Mouse (Mus musculus) skeletal muscle tissue, adult 2 months (tissue): ENCODE measurements around the gene Mcrip2.
A peak's percentile ranks its signal among the peaks of the same experiment; 100 is the strongest.

Experiments
- DNase-seq: peaks from one replicate; pipeline ENCODE4 v3.0.0-alpha.2; 2012; ENCODE audit warnings: low read depth, low spot score

Gene Mcrip2

DNA sequence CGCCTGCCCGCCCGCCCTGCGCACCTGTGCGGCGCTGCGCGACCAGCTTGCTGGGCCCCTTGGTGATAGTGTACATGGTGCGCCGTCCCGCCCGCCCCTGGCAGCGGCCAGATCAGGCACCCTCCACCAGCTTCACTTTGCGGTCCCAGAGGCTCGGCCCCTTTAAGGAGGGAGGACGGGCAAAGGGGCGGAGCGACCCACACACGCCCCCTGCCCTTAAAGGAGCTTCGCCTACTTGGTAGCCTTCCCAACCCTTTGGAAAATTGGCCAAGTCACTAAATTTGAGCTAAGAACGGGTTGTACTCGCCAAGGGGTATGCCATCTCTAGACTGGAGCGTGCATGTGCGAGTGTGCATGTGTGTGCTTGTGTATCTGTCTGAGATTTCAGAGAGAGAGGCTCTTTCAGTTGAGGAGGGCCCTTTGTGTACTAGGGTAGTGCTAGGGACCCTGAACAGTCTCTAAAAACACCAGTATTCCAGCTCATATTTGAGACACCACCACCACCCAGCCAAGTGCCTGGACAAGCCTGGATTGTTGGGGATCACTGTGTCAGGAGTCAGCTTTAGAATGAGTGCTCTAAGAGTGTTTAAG is at the start of gene Mcrip2:
Gene Mcrip2 (minus strand): TSS at position 164 of the 591 bp plus-strand sequence.
- DNase-seq: peak; percentile 89

DNA sequence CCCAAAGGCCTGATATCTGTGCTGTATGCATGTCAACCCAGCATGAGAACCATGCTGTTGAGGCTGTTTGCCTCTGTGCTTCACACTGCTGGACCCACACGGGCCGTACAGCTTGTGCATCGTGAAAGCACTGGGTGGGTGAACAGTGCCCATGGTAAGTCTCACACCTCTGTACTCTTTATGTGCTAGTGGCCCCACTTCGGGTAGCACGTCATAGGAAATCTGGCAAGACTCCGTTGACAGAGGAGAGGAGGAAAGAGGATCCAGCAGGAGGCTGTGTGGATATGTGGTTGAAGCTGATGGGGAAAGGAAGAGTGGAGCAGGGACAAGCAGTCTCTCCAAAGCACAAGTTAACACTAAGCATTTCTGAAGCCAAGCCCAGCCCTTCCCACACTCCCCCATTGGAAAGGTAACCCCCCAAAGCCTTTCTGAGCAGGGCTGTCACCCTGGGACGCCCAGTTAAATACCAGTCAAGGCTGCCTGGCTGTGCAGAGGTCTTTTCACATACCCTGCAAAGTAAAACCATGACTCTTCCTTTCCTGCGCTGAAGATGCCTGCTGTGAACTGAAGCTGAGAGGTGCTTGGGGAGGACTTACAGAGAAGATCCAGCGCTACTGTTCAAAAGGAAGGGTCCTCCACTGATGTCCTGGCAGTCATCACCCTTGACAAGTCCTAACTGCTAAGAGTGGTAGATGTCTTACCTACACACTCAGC is 49.6 kb upstream of the Mcrip2 start:
- no peak for DNase-seq

DNA sequence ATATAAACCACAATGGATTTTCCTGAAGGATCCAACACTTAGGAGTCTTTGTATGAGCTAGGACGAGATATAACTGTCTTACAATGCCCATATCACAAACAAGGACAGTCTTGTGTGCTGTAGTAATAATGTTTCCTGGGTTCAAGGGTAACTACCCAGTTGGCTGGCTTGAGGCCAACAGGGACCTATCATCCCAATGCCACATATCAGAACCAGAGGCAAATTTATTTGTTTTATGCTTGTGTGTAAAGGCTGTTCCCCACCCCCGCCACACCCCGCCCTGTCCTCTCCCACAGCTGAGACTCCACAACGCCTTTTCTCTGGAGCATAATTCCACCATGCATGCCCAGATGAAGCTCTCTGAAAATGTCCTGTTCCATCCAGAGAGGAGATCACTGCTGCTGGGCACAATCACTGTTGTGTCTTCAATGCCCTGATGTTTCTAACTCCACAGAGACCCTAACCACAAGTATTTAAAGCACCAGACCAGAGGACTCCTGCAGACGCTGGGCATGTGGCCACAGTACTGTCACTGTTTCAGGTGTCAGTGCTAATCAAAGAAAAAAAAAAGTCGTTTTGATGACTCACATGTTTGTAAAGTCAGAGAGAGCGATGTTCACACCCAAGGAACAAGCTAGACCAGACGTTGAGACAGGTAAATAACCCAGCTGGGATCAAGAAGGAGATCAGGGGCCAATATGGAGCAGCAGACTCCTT is 48.5 kb upstream of the Mcrip2 start:
- DNase-seq: no peak

DNA sequence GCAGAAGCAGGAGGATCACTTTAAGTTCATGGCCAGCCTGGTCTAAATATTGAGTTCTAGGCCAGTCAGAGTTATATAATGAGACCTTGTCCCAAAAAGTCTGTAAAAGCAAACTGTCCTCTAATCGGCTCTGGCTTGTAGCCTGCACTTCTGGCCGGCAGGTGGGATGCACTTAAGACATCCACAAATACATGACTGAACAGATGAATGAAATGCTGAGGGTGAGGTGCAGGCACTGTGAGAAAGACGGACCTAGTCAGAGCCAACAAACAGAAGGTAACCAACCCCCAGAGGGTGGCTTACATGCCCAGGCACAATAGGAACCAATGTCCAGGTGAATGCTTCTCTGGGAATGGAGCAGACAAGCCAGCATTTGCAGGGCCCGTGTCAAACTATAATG is 45.7 kb upstream of the Mcrip2 start:
- no peak for DNase-seq

DNA sequence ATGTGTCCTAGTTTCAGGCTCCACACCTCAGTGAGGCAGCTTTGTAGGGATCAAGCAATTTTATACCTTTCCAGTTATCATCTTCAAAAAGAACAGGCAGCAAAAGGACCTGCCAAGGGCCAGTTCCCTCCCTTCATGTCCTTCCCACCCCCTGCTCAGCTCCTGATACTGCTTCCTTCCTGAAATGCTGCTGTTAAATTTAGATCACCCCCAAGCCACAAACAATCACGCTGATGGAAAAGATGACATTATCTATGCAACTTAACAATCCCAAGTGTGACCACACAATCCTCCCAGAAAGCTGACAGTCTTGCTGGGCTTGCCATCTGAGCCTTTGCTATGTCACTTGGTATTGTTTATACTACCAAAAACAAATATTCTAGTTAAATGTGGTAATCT is 45.3 kb upstream of the Mcrip2 start:
- DNase-seq: no peak

DNA sequence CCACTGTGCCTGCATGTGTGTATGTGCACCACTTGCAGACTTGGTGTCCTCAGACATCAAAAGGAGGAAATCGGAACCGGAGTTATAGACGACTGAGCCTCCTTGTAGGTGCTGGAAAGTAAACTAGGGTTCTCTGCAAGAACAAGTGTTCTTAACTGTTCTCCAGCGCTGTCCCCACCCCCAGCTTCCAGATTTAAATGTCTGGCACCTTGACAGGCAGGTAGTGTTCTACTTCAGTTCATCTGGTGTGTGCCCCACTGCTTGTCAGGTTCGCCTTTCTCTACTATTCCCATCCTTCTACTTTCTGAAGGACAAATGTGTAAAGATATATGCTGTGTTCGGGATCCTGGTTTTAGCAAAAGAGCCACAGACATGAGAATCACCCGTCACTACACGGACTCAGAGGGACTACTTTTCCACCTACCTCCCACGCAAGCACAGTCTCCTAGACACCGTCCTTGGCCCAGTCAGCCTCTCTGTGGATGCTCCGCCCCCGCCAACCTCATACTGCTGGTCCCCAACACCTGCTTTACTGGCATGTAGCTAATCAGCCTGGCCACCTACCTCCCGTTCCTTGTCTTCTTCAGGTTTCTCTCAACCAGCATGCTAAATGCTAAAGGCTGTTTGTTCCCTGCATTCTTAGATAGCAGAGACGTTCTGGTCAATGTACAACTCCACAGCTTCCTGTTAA is 44.8 kb upstream of the Mcrip2 start:
- no peak for DNase-seq

DNA sequence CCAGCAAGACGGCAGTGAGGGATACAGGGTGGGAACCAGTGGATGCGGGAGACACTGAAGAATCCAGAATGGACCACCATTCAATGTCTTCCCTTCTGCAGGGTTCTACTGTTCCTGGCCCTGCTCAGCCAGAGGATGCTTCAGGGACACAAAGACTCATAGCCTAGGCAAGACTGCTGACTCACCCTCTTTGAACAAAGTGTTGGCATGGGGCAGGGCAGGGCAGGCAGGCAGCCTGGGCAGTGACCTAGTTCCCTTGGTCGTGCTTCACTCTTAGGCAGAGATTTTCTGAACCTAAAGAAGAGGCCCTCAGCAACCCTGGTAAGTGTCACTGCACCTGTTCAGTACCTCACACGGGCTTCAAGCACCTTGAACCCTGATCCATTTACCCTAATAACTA is 43.3 kb upstream of the Mcrip2 start:
- DNase-seq: no peak

DNA sequence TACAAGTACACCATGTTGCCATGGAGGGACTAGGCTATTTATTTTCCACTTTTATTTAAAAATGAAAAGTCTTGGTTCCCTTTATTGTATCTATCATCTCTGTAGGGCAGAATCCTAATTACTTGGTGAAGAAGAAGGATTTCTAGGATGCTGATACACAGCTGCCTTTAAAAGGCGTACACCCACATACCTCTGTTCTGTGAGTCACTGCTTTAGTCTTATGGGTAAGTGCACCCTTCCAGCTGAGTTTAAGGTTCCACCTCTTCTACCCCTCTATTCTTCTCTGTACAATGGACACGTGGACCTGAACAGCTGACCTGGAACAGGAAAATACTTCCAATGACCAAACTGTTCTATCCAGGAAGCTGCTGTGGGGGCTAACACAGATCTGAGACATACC is 39.1 kb upstream of the Mcrip2 start:
- no peak for DNase-seq

DNA sequence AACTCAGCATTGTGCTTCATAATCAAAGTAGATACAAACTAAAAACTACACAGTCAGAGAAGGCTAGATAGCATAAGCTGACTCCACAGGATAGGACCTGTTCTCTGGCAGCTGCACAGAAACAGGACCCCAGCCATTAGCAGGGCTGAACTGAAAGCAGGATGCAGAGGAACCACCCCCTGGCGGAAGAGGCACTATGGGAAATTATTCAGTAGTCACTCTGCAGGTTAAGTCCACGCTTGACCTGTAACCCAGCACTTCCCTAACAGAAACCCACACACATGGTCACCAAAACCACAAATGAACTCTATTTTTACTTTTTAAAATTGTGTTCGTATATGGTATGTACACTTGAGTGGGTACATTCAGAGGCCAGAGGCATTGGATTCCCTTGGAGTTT is 34.5 kb upstream of the Mcrip2 start:
- no peak for DNase-seq

DNA sequence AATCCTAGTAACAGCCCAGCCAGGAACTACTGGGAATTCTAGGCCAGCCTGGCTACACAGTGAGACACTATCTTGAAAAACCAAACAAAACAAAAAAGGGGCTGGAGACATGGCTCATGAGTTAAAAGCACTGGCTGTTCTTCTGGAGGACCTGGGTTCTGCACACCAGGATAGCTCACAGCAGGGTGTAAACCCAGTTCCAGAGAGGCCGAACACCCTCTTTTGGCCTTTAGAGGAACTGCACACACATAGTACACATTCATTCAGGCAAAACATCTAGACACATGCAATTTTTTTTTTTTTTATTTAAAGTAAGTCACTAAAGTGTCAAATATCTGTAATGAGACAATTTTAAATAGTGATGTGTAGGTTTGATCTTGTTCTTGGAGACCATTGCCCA is 31.6 kb upstream of the Mcrip2 start:
- no peak for DNase-seq

DNA sequence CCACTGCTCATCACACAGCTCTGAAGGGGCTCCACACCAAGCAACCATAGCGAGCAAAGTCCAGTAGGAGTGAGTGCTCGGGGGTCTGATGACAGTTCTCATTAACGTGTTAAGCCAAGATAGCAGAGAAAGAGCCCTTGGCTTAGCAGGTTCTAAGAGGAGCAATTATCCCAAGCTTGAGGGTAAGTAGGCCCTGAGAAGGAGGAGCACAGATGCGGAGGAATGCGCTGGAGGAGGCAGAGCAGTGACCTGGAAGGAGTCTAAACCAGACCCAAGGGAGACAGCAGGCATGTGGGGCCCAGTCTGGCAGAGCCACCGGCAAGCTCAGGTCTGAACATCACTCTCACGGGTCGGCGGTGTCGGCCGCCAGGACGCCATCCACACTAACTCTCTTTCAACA is 27.3 kb upstream of the Mcrip2 start:
- DNase-seq: no peak

DNA sequence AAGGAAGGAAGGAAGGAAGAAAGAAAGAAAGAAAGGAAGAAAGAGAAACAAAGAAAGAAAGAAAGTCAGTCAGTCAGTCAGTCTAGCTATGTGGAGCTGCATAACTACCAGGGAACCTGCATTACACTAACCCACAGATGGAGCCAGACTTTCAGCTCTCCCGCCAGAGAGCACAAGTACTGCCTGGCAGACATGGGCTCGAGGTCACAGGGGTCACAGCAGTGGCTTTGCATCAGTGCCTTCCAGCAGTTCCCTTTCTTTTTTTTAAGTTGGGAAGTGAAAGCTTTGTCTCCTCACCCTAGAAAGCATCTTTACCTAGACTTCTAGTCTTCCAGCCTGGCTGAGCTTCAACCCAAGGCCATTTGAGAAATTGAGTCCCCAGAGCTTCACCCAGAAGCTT is 26.9 kb upstream of the Mcrip2 start:
- no peak for DNase-seq

DNA sequence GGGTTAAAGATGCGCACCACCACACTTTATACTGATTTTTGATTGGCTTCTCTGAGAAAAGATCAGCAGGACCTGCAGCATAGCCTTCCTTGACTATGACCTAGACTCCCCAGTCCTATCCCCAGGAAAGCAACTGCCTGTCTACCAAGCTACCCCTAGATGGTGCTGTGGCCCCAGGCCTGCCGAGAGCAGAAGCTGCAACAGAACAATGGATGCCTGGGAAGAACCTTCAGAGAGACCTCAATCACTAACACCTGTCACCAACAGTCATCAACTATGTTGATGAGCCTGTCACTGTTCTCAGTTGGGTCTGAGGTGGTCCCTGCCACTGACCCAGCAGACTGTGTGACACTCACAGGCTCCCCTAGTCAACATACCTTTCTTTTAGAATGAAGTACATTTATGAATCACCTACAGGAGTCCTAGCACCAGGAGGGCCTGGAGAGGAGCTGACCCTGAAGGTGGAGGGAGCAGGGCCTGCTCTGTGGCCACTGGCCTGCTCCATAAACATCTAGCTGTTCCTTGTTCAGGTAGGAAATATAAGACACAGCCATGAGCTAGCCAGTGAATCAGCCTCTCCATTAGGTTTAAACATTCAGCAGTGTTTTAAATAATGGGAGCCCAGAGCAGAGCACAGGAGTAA is 25.5 kb upstream of the Mcrip2 start:
- DNase-seq: peak; percentile 49

DNA sequence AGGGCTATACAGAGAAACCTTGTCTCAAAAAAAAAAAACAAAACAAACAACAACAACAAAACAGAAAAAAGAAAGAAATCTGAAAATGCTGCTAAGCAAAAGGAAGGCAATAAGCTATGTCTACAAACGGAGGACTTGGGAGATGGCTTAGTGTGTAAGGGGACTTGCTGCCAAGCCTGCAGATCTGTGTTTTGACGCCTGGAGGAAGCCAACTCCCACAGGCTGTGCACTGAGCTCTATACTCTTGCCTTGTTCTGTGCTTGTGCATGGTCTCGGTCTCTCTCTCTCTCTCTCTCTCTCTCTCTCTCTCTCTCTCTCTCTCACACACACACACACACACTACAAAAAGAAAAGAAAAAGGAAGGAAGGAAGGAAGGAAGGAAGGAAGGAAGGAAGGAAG is 20.3 kb upstream of the Mcrip2 start:
- DNase-seq: no peak

DNA sequence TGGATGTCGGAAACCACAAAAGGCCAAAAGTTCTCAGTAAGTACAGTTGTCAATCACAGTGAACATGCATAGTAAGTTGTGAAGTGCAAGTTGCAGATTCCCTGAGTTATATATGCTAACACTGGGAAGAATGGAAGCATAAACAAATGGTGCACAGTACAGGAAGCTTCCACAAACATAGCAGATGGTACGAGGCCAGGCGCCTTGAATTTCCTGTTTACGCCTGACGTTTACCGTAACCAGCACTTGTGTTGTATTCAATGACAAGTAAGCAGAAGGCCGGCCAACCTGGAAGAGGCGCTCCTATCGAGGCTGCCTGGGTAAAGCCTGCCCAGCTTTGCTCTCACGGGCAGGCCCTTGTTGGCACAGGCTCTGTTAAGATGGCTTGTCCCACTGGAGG is 18.9 kb upstream of the Mcrip2 start:
- no peak for DNase-seq

DNA sequence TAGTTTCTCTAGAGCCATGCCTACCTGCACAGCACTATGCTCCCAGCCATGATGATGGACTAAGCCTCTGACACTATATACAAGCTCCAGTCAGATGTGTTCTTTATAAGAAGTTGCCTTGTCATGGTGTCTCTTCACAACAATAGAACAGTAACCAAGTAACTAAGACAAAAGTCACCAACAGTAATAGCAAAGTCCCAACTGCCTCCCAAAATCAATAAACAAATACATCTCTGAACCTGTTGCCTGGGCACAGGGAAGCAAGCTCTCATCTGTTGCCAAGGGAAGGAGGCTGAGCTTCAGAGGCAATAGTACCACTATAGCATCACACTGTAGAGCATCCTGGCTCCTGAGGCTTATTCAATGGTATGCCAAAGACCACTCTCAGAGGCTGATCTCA is 18.2 kb upstream of the Mcrip2 start:
- no peak for DNase-seq

DNA sequence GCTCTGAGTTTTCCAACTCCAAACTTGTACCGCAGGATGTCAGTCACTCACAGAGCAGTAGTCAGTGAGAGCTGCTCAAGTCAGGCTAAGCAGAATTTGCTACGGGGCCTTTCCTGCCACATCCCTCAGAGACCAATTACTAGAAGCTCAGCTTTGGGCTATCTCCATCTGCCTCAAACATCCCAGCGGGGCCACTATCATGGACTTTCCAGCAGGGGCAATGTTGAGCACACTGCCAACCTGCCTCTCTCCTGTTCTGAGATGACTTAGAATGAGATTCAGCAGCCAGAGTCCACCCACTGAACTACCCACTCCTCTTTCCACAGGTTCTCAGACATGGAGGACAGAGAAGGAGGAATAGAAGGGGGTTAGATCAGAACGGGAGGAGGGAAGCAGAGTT is 17.1 kb upstream of the Mcrip2 start:
- DNase-seq: no peak

DNA sequence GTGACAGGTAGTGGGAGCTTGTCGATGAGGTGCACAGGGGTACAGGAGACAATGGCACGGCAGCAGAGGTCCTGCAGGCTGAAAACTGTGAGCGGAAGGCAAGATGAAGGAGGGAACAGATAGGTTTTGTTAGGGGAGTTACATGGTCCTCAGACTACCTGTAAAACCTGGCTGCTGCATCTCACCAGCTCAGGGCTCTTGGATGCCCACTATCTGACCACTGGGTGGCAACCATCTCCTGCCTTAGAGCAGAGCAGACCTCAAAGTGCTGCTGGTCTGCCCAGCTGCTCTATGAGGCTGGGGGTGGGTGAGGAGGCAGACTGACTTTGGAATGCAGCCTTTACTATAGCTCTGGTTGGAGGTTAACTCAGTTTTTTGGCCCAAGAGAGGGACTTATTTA is 15.3 kb upstream of the Mcrip2 start:
- DNase-seq: no peak

DNA sequence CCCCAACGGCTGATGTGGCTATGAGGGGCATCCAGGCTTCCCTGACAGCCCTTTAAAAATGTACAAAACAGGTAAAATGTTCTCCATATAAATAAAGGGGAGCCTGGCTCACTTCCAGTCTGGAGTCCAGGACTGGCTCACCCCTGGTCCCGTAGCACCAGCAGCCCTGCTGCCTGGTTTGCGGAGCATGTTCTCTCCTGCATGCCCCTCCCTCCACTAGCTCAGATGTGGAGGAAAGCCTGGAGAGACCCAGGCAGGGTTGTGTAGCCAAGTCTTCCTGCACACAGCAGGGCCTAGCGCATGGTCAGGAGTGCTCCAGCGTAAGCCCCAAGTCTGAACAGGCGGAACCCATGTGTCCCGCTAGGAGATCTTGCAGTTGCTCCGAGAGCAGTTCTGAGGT is 14.7 kb upstream of the Mcrip2 start:
- DNase-seq: no peak

DNA sequence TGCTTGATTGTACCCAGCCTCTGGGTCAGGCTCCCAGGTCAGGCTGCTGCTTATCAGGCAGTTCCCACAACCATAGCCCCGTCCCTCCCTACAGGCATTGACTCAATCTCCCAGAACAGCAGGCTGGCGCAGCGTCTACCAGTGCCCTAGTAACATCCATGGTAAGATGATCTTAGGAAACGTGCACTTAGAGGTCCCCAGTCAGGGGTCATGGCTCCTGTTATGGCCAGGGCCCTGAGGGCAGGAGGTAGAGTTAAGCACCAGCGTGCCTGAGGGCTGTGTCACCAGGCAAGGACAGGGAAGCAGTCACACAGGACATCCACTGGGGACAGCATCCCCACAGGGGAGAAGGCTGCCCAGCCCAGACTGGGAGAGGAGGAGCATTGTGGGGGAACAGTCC is 13.7 kb upstream of the Mcrip2 start:
- no peak for DNase-seq

DNA sequence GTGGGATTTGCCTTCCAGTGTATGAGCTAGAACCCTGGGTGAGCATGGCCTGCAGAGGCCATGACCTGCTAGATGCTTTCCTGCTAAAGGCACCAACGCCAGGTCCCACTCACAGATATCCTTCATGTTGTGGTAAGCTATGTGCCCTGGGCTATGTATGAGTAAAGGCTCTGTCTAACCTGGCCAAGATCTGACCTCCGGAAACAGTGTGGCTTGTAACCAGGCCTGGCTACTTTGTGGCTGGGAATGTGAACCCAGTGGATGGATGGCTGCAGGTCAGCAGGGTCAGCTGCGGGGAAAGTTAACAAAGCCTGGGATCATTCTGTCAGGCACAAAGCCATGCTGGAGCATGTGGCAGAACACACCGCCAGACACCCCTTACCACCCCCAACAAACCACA is 13.1 kb upstream of the Mcrip2 start:
- no peak for DNase-seq
